Mouse (Mus musculus) cerebellum, adult 2 months (tissue): ENCODE measurements around the gene Arhgap24.

Source experiments
- CTCF ChIP-seq: fragments of 200-500 bp; IDR thresholded peaks from 2 replicates; pipeline ENCODE4 v1.5.1; 2011; ENCODE audit warnings: low read depth, mild to moderate bottlenecking, control low read depth, low read length, moderate library complexity, borderline replicate concordance; ENCODE audit not compliant: insufficient read depth
- POLR2A ChIP-seq: fragments of 200-500 bp; IDR thresholded peaks from 2 replicates; pipeline ENCODE4 v1.6.1; 2011; ENCODE audit warnings: low read length, control low read depth, borderline replicate concordance; ENCODE audit not compliant: insufficient read depth

DNA sequence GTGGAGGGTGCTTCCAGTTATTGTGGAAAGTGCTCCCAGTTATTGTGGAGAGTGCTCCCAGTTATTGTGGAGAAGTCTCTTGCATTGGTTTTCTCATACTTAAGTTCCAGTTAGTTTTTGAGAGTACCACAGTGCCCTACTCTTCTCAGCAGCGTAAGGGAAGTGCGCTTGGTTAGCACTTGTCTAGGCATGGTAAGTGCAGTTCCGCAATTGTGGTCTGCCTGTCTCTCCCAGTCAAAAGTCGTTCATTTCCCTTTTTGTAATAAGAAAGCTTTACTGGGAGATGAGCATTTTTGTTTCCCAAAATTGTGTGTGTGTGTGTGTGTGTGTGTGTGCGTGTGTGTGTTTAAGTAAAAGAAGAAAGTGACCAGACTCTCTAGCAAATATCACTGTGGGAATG, 17.6 kb downstream of the Arhgap24 start:
- TF ChIP-seq CTCF (no peak), POLR2A (no peak)
